8 mouse cellular contexts compared by ENCODE assay signal in the genomic region with DNA sequence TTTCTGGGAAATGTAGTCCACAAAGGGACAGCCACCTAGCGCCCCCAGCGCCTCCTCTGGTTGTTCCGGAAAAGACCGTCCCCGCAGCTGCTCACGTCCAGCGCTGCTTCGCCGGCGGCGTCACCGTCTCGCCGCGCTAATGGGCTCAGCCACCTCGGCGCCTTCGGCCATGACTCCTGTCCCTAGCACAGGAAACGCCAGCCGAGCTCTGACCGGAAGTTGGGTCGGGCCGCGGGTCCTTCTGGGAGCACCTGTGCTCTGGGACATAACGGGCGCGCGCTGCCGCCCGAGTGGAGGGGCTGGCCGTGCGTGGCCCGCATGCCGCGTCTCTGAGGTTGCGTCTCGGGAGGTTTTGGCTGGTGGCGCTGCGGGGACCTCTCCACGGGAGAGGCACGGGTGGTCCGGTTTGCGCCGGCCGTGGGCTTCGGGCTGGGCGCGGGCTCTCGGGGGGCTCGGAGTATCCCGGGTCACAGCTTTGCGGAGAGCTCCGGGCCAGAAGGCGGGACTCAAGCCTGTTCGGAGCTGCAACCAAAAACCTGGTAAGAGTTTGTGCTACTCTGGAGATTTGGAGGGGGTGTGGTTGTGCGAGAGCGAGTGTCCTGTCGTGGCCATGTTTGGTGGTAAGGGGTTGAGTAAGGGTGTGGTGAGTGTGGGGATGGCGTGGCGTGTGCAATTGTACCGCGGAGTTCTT. TPM values are rescaled to one million over a fixed set of nuclear protein-coding genes. Genes with fewer than 3 reads are reported as not detected.
DNase-seq lines count a peak whose midpoint lies in the region; ATAC-seq lines count a peak whose summit lies in the region.

Gene Zfp568, plus strand, starts transcription at position 266 of the 691 bp plus-strand sequence.

- peak; percentile 98 for ATAC-seq in hindbrain, embryonic 11.5 days (ENCODE audit: low FRiP score)

- H3K4me1 ChIP-seq in hindbrain, embryonic 11.5 days (replicated peaks; ENCODE audit: control insufficient read depth, insufficient read depth, low read length), result no peaks in the 10 kb centered on the region

- H3K4me2 ChIP-seq in hindbrain, embryonic 11.5 days (replicated peaks; ENCODE audit: low read depth, low read length), result peak within 1 kb of the TSS; percentile 56

- peak within 1 kb of the TSS; percentile 88 for H3K9ac ChIP-seq in hindbrain, embryonic 11.5 days (ENCODE audit: low read depth, low read length)

- whole genome bisulfite sequencing in hindbrain, embryonic 11.5 days, result under 1% methylated on average over 62 of the region's 62 CpGs

- no peaks in the 10 kb centered on the region for H3K27me3 ChIP-seq in hindbrain, embryonic 11.5 days (ENCODE audit: control insufficient read depth, insufficient read depth, low read length)

- H3K9me3 ChIP-seq in hindbrain, embryonic 11.5 days (ENCODE audit: control insufficient read depth, low read length), result no peaks in the 10 kb centered on the region

- peak within 1 kb of the TSS; percentile 76 for H3K4me3 ChIP-seq in hindbrain, embryonic 11.5 days (ENCODE audit: low read depth, low read length)

- peak; percentile 97 for DNase-seq in MN1 (ENCODE audit: low spot score)
- peak; percentile 92 for DNase-seq in cerebellum, adult 9-10 months
- peak; percentile 88 to 89 for DNase-seq in frontal cortex, adult 2 months (ENCODE audit: extremely low spot score in 1 of 2, low spot score in 1 of 2)
- peak; percentile 94 for DNase-seq in hindbrain, embryonic 11.5 days (ENCODE audit: low spot score)
- peak; percentile 91 to 92 for DNase-seq in layer of hippocampus, postnatal 10 days (ENCODE audit: low spot score in 2 of 2)
- DNase-seq in lung, postnatal 10 days, result peak; percentile 97
- peak; percentile 95 for DNase-seq in ovary, postnatal 36 days (ENCODE audit: low spot score)
- peak; percentile 83 for DNase-seq in thymus, postnatal 25 days

- H3K27ac ChIP-seq in hindbrain, embryonic 11.5 days (ENCODE audit: low read depth, low read length), result peak within 1 kb of the TSS; percentile 94

- peaks cover 12% of the 10 kb centered on the region for H3K36me3 ChIP-seq in hindbrain, embryonic 11.5 days (ENCODE audit: control insufficient read depth, insufficient read depth, low read length)

RNA-seq across cellular contexts. Expression of gene Zfp568, which starts in this region (rescaled TPM):
- polyA plus RNA-seq in frontal cortex, adult 2 months (2012; rRNA removed), result 2.5 and 3.1 TPM in 2 replicates
- polyA plus RNA-seq in hindbrain, embryonic 11.5 days (2014; fragmentation: Nextera tagmentation; extraction: Ambion mirVana), result 15.0 and 18.0 TPM in 2 replicates
- 1 to 10 TPM; 4.7 to 5.9 TPM for total RNA-seq in layer of hippocampus, postnatal 10 days (2021)

Comparison
In these comparisons a context has a peak if more than half of its experiments do, and no peak if none do; other contexts are left out.
1. Peak in every context shown above with its lines: DNase-seq, ATAC-seq, H3K4me3 ChIP-seq and H3K27ac ChIP-seq.